Mouse (Mus musculus) embryonic stem cell, embryonic (primary cell): Measurements from ENCODE around the gene Diaph2.

Experiments used
- CTCF ChIA-PET, 4 experiments: fragments of 300-600 bp in 2 of 4; fragments of 350-600 bp in 2 of 4; sonication (Branson Sonifier 250); formaldehyde crosslinking; loops; one replicate each; lab custom pipeline; 2022; ENCODE audit warnings: inconsistent platforms in 2 of 4; lab: Charles Lee
- POLR2A ChIA-PET, 4 experiments: fragments of 300-600 bp in 2 of 4; fragments of 350-600 bp in 2 of 4; sonication (Branson Sonifier 250); formaldehyde crosslinking; loops; one replicate each; lab custom pipeline; 2022; ENCODE audit warnings: antibody characterized with exemption in 4 of 4, inconsistent platforms in 1 of 4; lab: Charles Lee

Diaph2 gene

GRCm38 (mm10) chrX:130451822-130452487 is 702.4 kb downstream of the Diaph2 start:
- POLR2A ChIA-PET: no interaction called here
- CTCF ChIA-PET: no interaction called here

GRCm38 (mm10) chrX:130452488-130452823 is 702.9 kb downstream of the Diaph2 start:
- CTCF ChIA-PET: no interaction called here
- POLR2A ChIA-PET: no interaction called here

GRCm38 (mm10) chrX:130473133-130473532 is 723.6 kb downstream of the Diaph2 start:
- ChIA-PET POLR2A (no interaction called here), CTCF (no interaction called here)

- CTCF ChIA-PET: no interaction called here
- POLR2A ChIA-PET: no interaction called here
Observed at GRCm38 (mm10) chrX:130480877-130481276, 731.3 kb downstream of the Diaph2 start.

- ChIA-PET POLR2A (no interaction called here), CTCF (no interaction called here)
Observed at GRCm38 (mm10) chrX:130502680-130503464, 753.3 kb downstream of the Diaph2 start.

GRCm38 (mm10) chrX:130503465-130503860 is 753.9 kb downstream of the Diaph2 start:
- CTCF ChIA-PET: no interaction called here
- POLR2A ChIA-PET: no interaction called here

GRCm38 (mm10) chrX:130505626-130506025 is 756.1 kb downstream of the Diaph2 start:
- ChIA-PET CTCF (no interaction called here), POLR2A (no interaction called here)
